Mouse (Mus musculus) heart, embryonic 16.5 days (tissue): ENCODE measurements around the gene Insc. TPM values are rescaled to one million over a fixed set of nuclear protein-coding genes. Genes with fewer than 3 reads are reported as not detected.

Experiments
- ATAC-seq: fragments of 200-750 bp; cut with Nextera tagmentation; replicated peaks from 2 replicates; pipeline ENCODE4 v1.8.0; 2017; ENCODE audit warnings: moderate number of reproducible peaks; ENCODE audit not compliant: insufficient read depth, low FRiP score; ENCODE audit errors: extremely low read depth
- H3K27ac ChIP-seq: fragments of 300-500 bp; sonication (generic); 2 replicates; pipeline ENCODE4 v1.5.1; 2014; ENCODE audit warnings: mild to moderate bottlenecking, low read length, control low read depth, moderate library complexity
- H3K27me3 ChIP-seq: fragments of 300-500 bp; sonication (generic); 2 replicates; pipeline ENCODE4 v1.6.1; 2014; ENCODE audit warnings: low read length, mixed read lengths; ENCODE audit not compliant: control insufficient read depth, insufficient read depth
- H3K36me3 ChIP-seq: fragments of 300-500 bp; sonication (generic); 2 replicates; pipeline ENCODE4 v1.6.1; 2014; ENCODE audit not compliant: control insufficient read depth, insufficient read depth
- H3K4me1 ChIP-seq: fragments of 300-500 bp; sonication (generic); 2 replicates; pipeline ENCODE4 v1.6.1; 2014; ENCODE audit warnings: low read length, mixed read lengths; ENCODE audit not compliant: control insufficient read depth, insufficient read depth
- H3K4me2 ChIP-seq: fragments of 300-500 bp; sonication (generic); 2 replicates; pipeline ENCODE4 v1.6.1; 2014; ENCODE audit warnings: low read depth, mild to moderate bottlenecking, control low read depth, low read length
- H3K4me3 ChIP-seq: fragments of 300-500 bp; sonication (generic); 2 replicates; pipeline ENCODE4 v1.5.1; 2014; ENCODE audit warnings: mild to moderate bottlenecking, control low read depth, low read length
- H3K9ac ChIP-seq: fragments of 300-500 bp; sonication (generic); 2 replicates; pipeline ENCODE4 v1.6.1; 2014; ENCODE audit warnings: low read length, control low read depth
- H3K9me3 ChIP-seq: fragments of 300-500 bp; sonication (generic); replicated peaks from 2 replicates; pipeline ENCODE4 v1.6.1; 2016; ENCODE audit warnings: low read length; ENCODE audit not compliant: control insufficient read depth
- WGBS: fragments of 180-500 bp; shearing (Covaris S2); extraction: QIAGEN DNeasy Blood & Tissue Kit; methylation state at CpG from one replicate; pipeline ENCODE4 v1.1.7; 2014; 5-methylcytosine and 5-hydroxymethylcytosine counted together
- polyA plus RNA-seq: library from polyadenylated mRNA; unstranded; fragments of >200 nt; fragmentation: Nextera tagmentation; extraction: Ambion mirVana; gene quantifications from 2 replicates; pipeline ENCODE4 v1.2.1, GENCODE M21; 2015

Insc gene
- polyA plus RNA-seq, 1 experiment from 2014 or later = 6.7 TPM

DNA sequence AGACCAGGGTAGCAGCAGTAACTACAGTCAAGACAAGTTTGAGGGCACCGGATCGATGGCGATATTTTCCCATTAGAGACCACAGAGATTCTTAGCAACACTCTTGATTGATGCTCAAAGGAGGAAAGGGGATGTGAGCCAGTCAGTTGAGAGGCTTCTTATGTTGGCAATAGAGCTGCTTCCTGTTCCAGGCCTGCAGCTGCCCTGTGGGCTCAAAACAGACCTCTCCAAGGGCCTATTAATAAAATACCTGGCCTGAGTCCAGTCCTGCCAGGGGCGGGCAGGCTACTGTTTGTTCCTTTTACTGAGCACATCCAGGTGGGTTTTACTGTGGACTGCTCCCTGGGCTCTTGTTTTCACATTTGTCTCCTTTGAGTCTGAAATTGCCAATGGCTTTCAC lies 83.9 kb downstream of the Insc start:
- 57% methylated on average over 4 of the region's 4 CpGs for WGBS
- no peaks in the 10 kb centered on the region for H3K9me3 ChIP-seq
- ATAC-seq = peak; percentile 70; the same call in 1 of the 2 replicates
- no peak overlapping the region for H3K4me2 ChIP-seq
- no peak overlapping the region for H3K4me3 ChIP-seq
- no peaks in the 10 kb centered on the region for H3K27me3 ChIP-seq
- no peak overlapping the region for H3K27ac ChIP-seq
- H3K9ac ChIP-seq = no peak overlapping the region
- peaks cover 8% of the 10 kb centered on the region for H3K4me1 ChIP-seq
- H3K36me3 ChIP-seq = no peaks in the 10 kb centered on the region

GRCm38 (mm10) chr7:114832257-114832940 lies 88.9 kb downstream of the Insc start:
- 42% methylated on average over 3 of the region's 3 CpGs for WGBS
- H3K27ac ChIP-seq = no peak overlapping the region
- H3K4me3 ChIP-seq = no peak overlapping the region
- ATAC-seq = no peak
- peaks cover 16% of the 10 kb centered on the region for H3K4me1 ChIP-seq
- no peaks in the 10 kb centered on the region for H3K27me3 ChIP-seq
- no peak overlapping the region for H3K4me2 ChIP-seq
- H3K9me3 ChIP-seq = no peaks in the 10 kb centered on the region
- H3K9ac ChIP-seq = no peak overlapping the region
- H3K36me3 ChIP-seq = no peaks in the 10 kb centered on the region

DNA sequence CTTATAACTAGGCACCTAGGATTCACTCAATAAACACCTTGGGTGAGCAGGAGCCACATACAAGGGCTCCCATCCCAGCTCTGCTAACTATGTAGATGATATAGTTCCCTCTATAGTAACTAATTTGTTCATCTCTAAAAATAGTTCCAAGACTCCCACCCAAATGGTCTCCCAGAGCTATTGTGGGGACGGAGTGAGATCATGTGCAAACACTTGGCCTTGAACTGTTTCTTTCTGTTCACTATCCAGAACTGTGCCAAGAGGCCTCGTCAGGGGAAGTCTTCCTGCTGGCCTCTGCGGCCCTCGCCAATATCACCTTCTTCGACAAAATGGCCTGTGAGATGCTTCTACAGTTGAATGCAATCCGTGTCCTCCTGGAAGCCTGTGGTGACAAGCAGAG lies 91.0 kb downstream of the Insc start:
- H3K4me2 ChIP-seq = no peak overlapping the region
- peaks cover 12% of the 10 kb centered on the region for H3K4me1 ChIP-seq
- no peaks in the 10 kb centered on the region for H3K27me3 ChIP-seq
- peak overlapping the region; percentile 9 for H3K27ac ChIP-seq
- H3K9me3 ChIP-seq = no peaks in the 10 kb centered on the region
- peak; percentile 74 for ATAC-seq
- H3K36me3 ChIP-seq = no peaks in the 10 kb centered on the region
- WGBS = 41% methylated on average over 6 of the region's 6 CpGs
- no peak overlapping the region for H3K4me3 ChIP-seq
- H3K9ac ChIP-seq = no peak overlapping the region

DNA sequence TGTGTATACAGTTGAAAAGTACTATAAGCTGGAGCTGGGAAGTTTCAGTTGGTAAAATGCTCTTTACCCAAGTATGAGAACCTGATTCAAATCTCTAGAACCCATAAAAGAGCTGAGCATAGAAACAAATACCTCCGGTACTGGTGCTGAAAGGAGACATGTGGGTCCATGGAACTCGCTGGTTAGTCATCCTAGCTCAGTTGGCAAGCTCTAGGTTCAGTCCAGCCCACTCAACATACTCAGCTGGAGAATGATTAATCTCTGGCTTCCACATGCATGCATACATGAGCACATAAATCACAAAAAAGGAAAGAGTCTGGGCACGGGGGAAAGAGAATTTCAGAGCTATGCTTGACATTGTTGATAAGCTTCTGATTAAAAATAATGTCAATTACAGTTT lies 93.8 kb downstream of the Insc start:
- ATAC-seq = no peak
- WGBS = 72% methylated on average over 3 of the region's 3 CpGs
- no peaks in the 10 kb centered on the region for H3K27me3 ChIP-seq

DNA sequence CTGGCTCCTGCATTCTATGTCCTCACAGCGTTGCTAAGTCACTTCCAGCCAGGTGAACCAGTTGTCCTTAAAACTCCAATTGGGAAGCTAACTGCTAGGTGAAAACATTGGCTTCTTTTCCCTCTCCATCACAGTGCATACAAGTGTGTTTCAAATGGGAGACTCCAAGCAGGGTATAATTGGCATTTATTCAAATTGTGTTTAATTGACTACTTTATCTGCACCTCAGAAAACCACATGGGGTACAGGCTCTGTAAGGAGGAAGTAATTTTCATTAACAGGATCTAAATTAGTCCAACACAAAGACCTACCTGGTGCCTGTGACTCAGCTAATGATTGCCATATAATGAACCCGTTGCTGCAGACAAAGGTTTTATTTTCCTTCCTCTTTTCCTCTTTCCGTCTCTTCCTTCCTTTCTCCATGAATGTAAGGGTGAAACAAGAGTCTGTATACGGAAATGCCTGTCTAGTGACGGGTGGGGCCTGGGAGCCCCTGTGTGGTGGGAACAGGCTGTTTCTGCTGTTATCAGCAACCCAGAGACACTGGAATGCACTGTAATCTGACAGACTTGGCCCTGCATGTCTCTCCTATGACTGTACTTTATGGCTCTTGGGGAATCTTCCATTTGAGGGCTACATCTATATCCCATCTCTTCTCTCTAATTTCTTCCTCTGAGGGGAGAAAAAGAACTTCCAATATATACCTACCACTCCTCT lies 96.7 kb downstream of the Insc start:
- H3K4me2 ChIP-seq = peak overlapping the region; percentile 22; the same call in 1 of the 2 replicates
- peak overlapping the region; percentile 34; the same call in 1 of the 2 replicates for H3K27ac ChIP-seq
- no peaks in the 10 kb centered on the region for H3K9me3 ChIP-seq
- H3K9ac ChIP-seq = no peak overlapping the region
- no peak overlapping the region for H3K4me3 ChIP-seq
- WGBS = 24% methylated on average over 5 of the region's 5 CpGs
- H3K27me3 ChIP-seq = no peaks in the 10 kb centered on the region
- H3K4me1 ChIP-seq = peaks cover 12% of the 10 kb centered on the region
- ATAC-seq = peak; percentile 79
- H3K36me3 ChIP-seq = no peaks in the 10 kb centered on the region

More for the DNA sequence above, 93.8 kb downstream of the Insc start:
- H3K9me3 ChIP-seq = no peaks in the 10 kb centered on the region
- H3K4me1 ChIP-seq = peaks cover 24% of the 10 kb centered on the region
- no peak overlapping the region for H3K4me2 ChIP-seq
- H3K36me3 ChIP-seq = no peaks in the 10 kb centered on the region
- no peak overlapping the region for H3K27ac ChIP-seq
- no peak overlapping the region for H3K4me3 ChIP-seq
- H3K9ac ChIP-seq = no peak overlapping the region

DNA sequence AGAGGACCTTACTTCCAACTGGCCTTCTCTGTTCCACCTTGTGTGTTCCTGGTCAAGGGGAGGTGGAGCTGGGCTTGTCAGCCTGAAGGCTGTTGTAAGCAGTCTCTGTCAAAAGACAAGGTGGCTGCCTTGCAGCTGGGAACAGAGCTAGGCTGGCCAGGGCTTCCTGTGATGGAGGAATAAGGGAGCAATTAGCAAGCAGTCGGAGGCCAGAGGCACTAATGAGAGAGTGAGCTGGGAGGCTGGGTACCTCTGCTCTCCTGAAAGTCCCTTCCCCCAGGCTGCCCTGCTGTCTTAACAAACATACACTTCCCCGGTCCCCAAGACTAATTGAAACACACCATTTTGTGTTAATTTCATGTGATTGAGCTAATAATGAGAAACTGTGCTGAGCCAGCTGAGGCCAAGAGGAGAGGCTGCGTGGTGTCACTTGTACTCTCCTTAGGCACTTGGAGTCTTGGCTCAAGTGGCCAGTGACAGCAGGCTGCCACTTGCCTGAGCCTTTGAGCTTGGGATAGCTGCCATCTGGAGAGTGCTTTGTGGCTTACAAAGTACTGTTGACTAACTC lies 99.2 kb downstream of the Insc start:
- H3K4me3 ChIP-seq = no peak overlapping the region
- no peak for ATAC-seq
- H3K9me3 ChIP-seq = no peaks in the 10 kb centered on the region
- no peak overlapping the region for H3K4me2 ChIP-seq
- peaks cover 14% of the 10 kb centered on the region for H3K4me1 ChIP-seq
- H3K36me3 ChIP-seq = no peaks in the 10 kb centered on the region
- 43% methylated on average over 3 of the region's 3 CpGs for WGBS
- H3K27me3 ChIP-seq = no peaks in the 10 kb centered on the region
- H3K9ac ChIP-seq = no peak overlapping the region
- no peak overlapping the region for H3K27ac ChIP-seq

DNA sequence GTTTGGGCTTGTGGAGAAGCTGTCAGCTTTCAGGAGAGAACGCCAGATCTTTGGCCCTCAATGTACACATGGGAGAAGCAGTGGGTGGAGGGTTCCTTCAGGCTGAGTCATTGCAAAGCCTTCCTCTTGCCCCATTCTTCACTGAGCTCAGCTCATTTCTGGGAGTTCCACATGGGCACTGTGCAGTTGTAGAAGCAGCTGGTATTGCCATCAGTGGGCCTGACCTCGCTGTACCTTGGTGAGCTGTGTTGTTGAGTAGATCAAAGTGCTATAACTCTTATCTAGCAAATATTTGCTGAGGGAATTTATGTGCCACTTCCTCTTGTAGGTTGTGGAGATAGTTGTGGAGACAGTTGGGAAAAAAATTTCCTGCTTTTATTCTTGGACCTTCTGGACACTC lies 103.7 kb downstream of the Insc start:
- Histone ChIP-seq H3K36me3 (no peaks in the 10 kb centered on the region), H3K4me2 (no peak overlapping the region), H3K27ac (no peak overlapping the region), H3K4me3 (no peak overlapping the region), H3K27me3 (no peaks in the 10 kb centered on the region), H3K9me3 (no peaks in the 10 kb centered on the region), H3K4me1 (0 out of 2 replicates have a peak, but pooled peaks cover 2% of the 10 kb centered on the region), H3K9ac (no peak overlapping the region)
- no peak for ATAC-seq
- WGBS = 58% methylated on average over 2 of the region's 2 CpGs

DNA sequence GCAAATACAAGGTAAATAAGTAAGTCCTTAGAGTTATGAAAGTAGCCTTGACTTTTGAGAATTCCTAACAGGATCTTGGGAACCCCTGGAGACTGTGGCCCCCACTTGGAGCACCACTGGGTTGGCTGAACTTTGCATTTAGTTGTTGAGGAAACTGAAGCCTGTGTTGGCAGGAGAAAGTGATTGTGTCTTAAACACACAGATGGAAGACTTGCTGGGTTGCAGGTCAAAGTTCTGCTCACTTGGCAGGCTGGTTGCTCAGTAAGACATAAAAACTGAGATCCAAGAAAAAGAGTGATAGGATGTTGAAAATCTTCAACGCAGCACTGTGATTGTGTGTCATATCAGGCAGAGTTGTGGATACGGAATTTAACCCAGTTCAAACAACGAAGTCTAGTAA lies 108.9 kb downstream of the Insc start:
- no peak overlapping the region for H3K27ac ChIP-seq
- H3K9ac ChIP-seq = no peak overlapping the region
- H3K36me3 ChIP-seq = no peaks in the 10 kb centered on the region
- no peak for ATAC-seq
- WGBS = 75% methylated on average over 3 of the region's 3 CpGs
- no peaks in the 10 kb centered on the region for H3K9me3 ChIP-seq
- no peak overlapping the region for H3K4me3 ChIP-seq
- peaks cover 5% of the 10 kb centered on the region for H3K4me1 ChIP-seq
- no peaks in the 10 kb centered on the region for H3K27me3 ChIP-seq
- H3K4me2 ChIP-seq = no peak overlapping the region

- H3K27ac ChIP-seq = no peak overlapping the region
- H3K9ac ChIP-seq = no peak overlapping the region
- no peaks in the 10 kb centered on the region for H3K9me3 ChIP-seq
- no peaks in the 10 kb centered on the region for H3K36me3 ChIP-seq
- H3K27me3 ChIP-seq = no peaks in the 10 kb centered on the region
- H3K4me1 ChIP-seq = peaks cover 5% of the 10 kb centered on the region
- ATAC-seq = no peak; the same call in 1 of the 2 replicates
- no peak overlapping the region for H3K4me2 ChIP-seq
- WGBS = 47% methylated on average over 2 of the region's 2 CpGs
- H3K4me3 ChIP-seq = no peak overlapping the region
Observed at GRCm38 (mm10) chr7:114854169-114854568, 110.7 kb downstream of the Insc start.
